Mouse (Mus musculus) lung, embryonic 14.5 days (tissue): ENCODE measurements around the gene Golga4. TPM values are rescaled to one million over a fixed set of nuclear protein-coding genes. Genes with fewer than 3 reads are reported as not detected.

Experiments
- ATAC-seq: fragments of 200-750 bp; cut with Nextera tagmentation; 2 replicates; pipeline ENCODE4 v1.8.0; 2017; ENCODE audit warnings: mild to moderate bottlenecking, moderate TSS enrichment, moderate library complexity; ENCODE audit not compliant: insufficient read depth
- DNase-seq: peaks from one replicate; pipeline ENCODE4 v3.0.0-alpha.2; 2015
- H3K27ac ChIP-seq: fragments of 300-500 bp; sonication (generic); 2 replicates; pipeline ENCODE4 v1.5.1; 2014; ENCODE audit warnings: low read depth, mild to moderate bottlenecking, moderate library complexity
- H3K27me3 ChIP-seq: fragments of 300-500 bp; sonication (generic); 2 replicates; pipeline ENCODE4 v1.6.1; 2014; ENCODE audit warnings: low read length, control low read depth; ENCODE audit not compliant: insufficient read depth
- H3K36me3 ChIP-seq: fragments of 300-500 bp; sonication (generic); 2 replicates; pipeline ENCODE4 v1.6.1; 2014; ENCODE audit warnings: control low read depth; ENCODE audit not compliant: insufficient read depth
- H3K4me1 ChIP-seq: fragments of 300-500 bp; sonication (generic); 2 replicates; pipeline ENCODE4 v1.6.1; 2014; ENCODE audit warnings: antibody characterized with exemption, control low read depth; ENCODE audit not compliant: insufficient read depth
- H3K4me2 ChIP-seq: fragments of 300-500 bp; sonication (generic); 2 replicates; pipeline ENCODE4 v1.6.1; 2014; ENCODE audit warnings: mild to moderate bottlenecking
- H3K4me3 ChIP-seq: fragments of 300-500 bp; sonication (generic); 2 replicates; pipeline ENCODE4 v1.5.1; 2014; ENCODE audit warnings: low read depth, low read length
- H3K9ac ChIP-seq: fragments of 300-500 bp; sonication (generic); 2 replicates; pipeline ENCODE4 v1.6.1; 2014
- H3K9me3 ChIP-seq: fragments of 300-500 bp; sonication (generic); 2 replicates; pipeline ENCODE4 v1.6.1; 2016; ENCODE audit warnings: low read depth, low read length, control low read depth
- CTCF ChIP-seq: IDR thresholded peaks from 2 replicates; pipeline ENCODE4 v1.5.1; 2016; ENCODE audit warnings: antibody characterized with exemption, low read depth
- whole genome bisulfite sequencing: fragments of 180-500 bp; shearing (Covaris S2); extraction: QIAGEN DNeasy Blood & Tissue Kit; methylation state at CpG from one replicate; pipeline ENCODE4 v1.1.7; 2014; 5-methylcytosine and 5-hydroxymethylcytosine counted together
- polyA plus RNA-seq: library from polyadenylated mRNA; unstranded; fragments of >200 nt; fragmentation: Nextera tagmentation; extraction: Ambion mirVana; gene quantifications from 2 replicates; pipeline ENCODE4 v1.2.1, GENCODE M21; 2014

Golga4 gene
- polyA plus RNA-seq, 1 experiment from 2014 or later = 53.3 TPM

- WGBS = 82% methylated on average over 8 of the region's 8 CpGs
- Histone ChIP-seq H3K4me2 (no peak overlapping the region), H3K27ac (no peak overlapping the region), H3K9ac (no peak overlapping the region), H3K4me3 (no peak overlapping the region), H3K27me3 (no peaks in the 10 kb centered on the region), H3K36me3 (peaks cover 27% of the 10 kb centered on the region; the same call in 1 of the 2 replicates), H3K9me3 (no peaks in the 10 kb centered on the region), H3K4me1 (0 out of 2 replicates have a peak, but pooled peaks cover 7% of the 10 kb centered on the region)
- TF ChIP-seq CTCF = no peak
- no peak for ATAC-seq
- no peak for DNase-seq
These were observed 15.6 kb downstream of the Golga4 start for GRCm38 (mm10) chr9:118521659-118522058.

GRCm38 (mm10) chr9:118523738-118524137 lies 17.7 kb downstream of the Golga4 start:
- 0 out of 2 replicates have a peak, but pooled peaks cover 4% of the 10 kb centered on the region for H3K4me1 ChIP-seq
- H3K27me3 ChIP-seq = no peaks in the 10 kb centered on the region
- H3K4me2 ChIP-seq = no peak overlapping the region
- 86% methylated on average over 11 of the region's 11 CpGs for WGBS
- no peak overlapping the region for H3K9ac ChIP-seq
- H3K27ac ChIP-seq = no peak overlapping the region
- H3K9me3 ChIP-seq = no peaks in the 10 kb centered on the region
- peaks cover 43% of the 10 kb centered on the region for H3K36me3 ChIP-seq
- no peak for TF ChIP-seq CTCF
- no peak overlapping the region for H3K4me3 ChIP-seq
- ATAC-seq (no peak), DNase-seq (no peak)

GRCm38 (mm10) chr9:118527056-118527455 lies 21.0 kb downstream of the Golga4 start:
- Histone ChIP-seq H3K4me1 (no peaks in the 10 kb centered on the region), H3K27ac (no peak overlapping the region), H3K4me2 (no peak overlapping the region), H3K9me3 (no peaks in the 10 kb centered on the region), H3K27me3 (no peaks in the 10 kb centered on the region), H3K4me3 (no peak overlapping the region), H3K36me3 (peaks cover 74% of the 10 kb centered on the region), H3K9ac (no peak overlapping the region)
- ATAC-seq (no peak), DNase-seq (no peak)
- no peak for TF ChIP-seq CTCF
- 81% methylated on average over 18 of the region's 18 CpGs for WGBS

- no peak overlapping the region for H3K27ac ChIP-seq
- WGBS = 72% methylated on average over 3 of the region's 3 CpGs
These were observed 23.7 kb downstream of the Golga4 start for GRCm38 (mm10) chr9:118529783-118530182.

GRCm38 (mm10) chr9:118530679-118531078 lies 24.6 kb downstream of the Golga4 start:
- H3K36me3 ChIP-seq = peaks cover 85% of the 10 kb centered on the region
- H3K4me3 ChIP-seq = no peak overlapping the region
- H3K9me3 ChIP-seq = no peaks in the 10 kb centered on the region
- WGBS = 73% methylated on average over 6 of the region's 6 CpGs
- no peaks in the 10 kb centered on the region for H3K27me3 ChIP-seq
- no peak overlapping the region for H3K9ac ChIP-seq
- ATAC-seq (no peak), DNase-seq (no peak)
- H3K4me2 ChIP-seq = no peak overlapping the region
- no peak overlapping the region for H3K27ac ChIP-seq
- H3K4me1 ChIP-seq = no peaks in the 10 kb centered on the region
- TF ChIP-seq CTCF = no peak

More at GRCm38 (mm10) chr9:118529783-118530182, 23.7 kb downstream of the Golga4 start:
- no peaks in the 10 kb centered on the region for H3K9me3 ChIP-seq
- no peak overlapping the region for H3K4me2 ChIP-seq
- DNase-seq = no peak
- no peak overlapping the region for H3K4me3 ChIP-seq
- no peak for TF ChIP-seq CTCF
- no peaks in the 10 kb centered on the region for H3K27me3 ChIP-seq
- H3K4me1 ChIP-seq = no peaks in the 10 kb centered on the region
- peaks cover 87% of the 10 kb centered on the region for H3K36me3 ChIP-seq
- H3K9ac ChIP-seq = no peak overlapping the region
- ATAC-seq = no peak

- no peak for DNase-seq
- WGBS = 86% methylated on average over 7 of the region's 7 CpGs
- H3K27me3 ChIP-seq = no peaks in the 10 kb centered on the region
These were observed 26.6 kb downstream of the Golga4 start for GRCm38 (mm10) chr9:118532516-118533205.

GRCm38 (mm10) chr9:118536946-118537345 lies 30.9 kb downstream of the Golga4 start:
- no peaks in the 10 kb centered on the region for H3K27me3 ChIP-seq
- H3K9ac ChIP-seq = no peak overlapping the region
- ATAC-seq (no peak), DNase-seq (no peak)
- peaks cover 90% of the 10 kb centered on the region for H3K36me3 ChIP-seq
- no peaks in the 10 kb centered on the region for H3K9me3 ChIP-seq
- no peaks in the 10 kb centered on the region for H3K4me1 ChIP-seq
- WGBS = 80% methylated on average over 6 of the region's 6 CpGs
- TF ChIP-seq CTCF = no peak
- no peak overlapping the region for H3K4me3 ChIP-seq
- H3K27ac ChIP-seq = no peak overlapping the region
- no peak overlapping the region for H3K4me2 ChIP-seq

More at GRCm38 (mm10) chr9:118532516-118533205, 26.6 kb downstream of the Golga4 start:
- TF ChIP-seq CTCF = no peak
- no peak overlapping the region for H3K4me2 ChIP-seq
- no peaks in the 10 kb centered on the region for H3K4me1 ChIP-seq
- no peak for ATAC-seq
- no peak overlapping the region for H3K9ac ChIP-seq
- H3K4me3 ChIP-seq = no peak overlapping the region
- H3K27ac ChIP-seq = no peak overlapping the region
- H3K36me3 ChIP-seq = peaks cover 84% of the 10 kb centered on the region
- no peaks in the 10 kb centered on the region for H3K9me3 ChIP-seq
